Mouse (Mus musculus) neural tube, embryonic 11.5 days (tissue): ENCODE data around the gene Glrx2. TPM values are rescaled to one million over a fixed set of nuclear protein-coding genes. Genes with fewer than 3 reads are reported as not detected.

Experiments
- ATAC-seq: fragments of 200-750 bp; cut with Nextera tagmentation; 2 replicates; pipeline ENCODE4 v1.8.0; 2017; ENCODE audit warnings: moderate number of reproducible peaks, mild to moderate bottlenecking, moderate TSS enrichment, moderate library complexity; ENCODE audit not compliant: insufficient read depth, low FRiP score, low TSS enrichment
- DNase-seq: peaks from one replicate; pipeline ENCODE4 v3.0.0-alpha.2; 2015; ENCODE audit warnings: low spot score
- H3K27ac ChIP-seq: fragments of 300-500 bp; sonication (generic); 2 replicates; pipeline ENCODE4 v1.5.1; 2014; ENCODE audit warnings: low read depth, mild to moderate bottlenecking, low read length
- H3K27me3 ChIP-seq: fragments of 300-500 bp; sonication (generic); 2 replicates; pipeline ENCODE4 v1.6.1; 2014; ENCODE audit warnings: mild to moderate bottlenecking, low read length, mixed read lengths; ENCODE audit not compliant: control insufficient read depth, insufficient read depth
- H3K36me3 ChIP-seq: fragments of 300-500 bp; sonication (generic); 2 replicates; pipeline ENCODE4 v1.6.1; 2014; ENCODE audit warnings: mild to moderate bottlenecking, low read length, moderate library complexity, mixed read lengths; ENCODE audit not compliant: control insufficient read depth, insufficient read depth
- H3K4me1 ChIP-seq: fragments of 300-500 bp; sonication (generic); 2 replicates; pipeline ENCODE4 v1.6.1; 2014; ENCODE audit warnings: low read length, mixed read lengths; ENCODE audit not compliant: control insufficient read depth, insufficient read depth
- H3K4me2 ChIP-seq: fragments of 300-500 bp; sonication (generic); 2 replicates; pipeline ENCODE4 v1.6.1; 2014; ENCODE audit warnings: low read depth, mild to moderate bottlenecking, moderate library complexity
- H3K4me3 ChIP-seq: fragments of 300-500 bp; sonication (generic); 2 replicates; pipeline ENCODE4 v1.5.1; 2014; ENCODE audit warnings: low read depth, low read length
- H3K9ac ChIP-seq: fragments of 300-500 bp; sonication (generic); 2 replicates; pipeline ENCODE4 v1.6.1; 2014; ENCODE audit warnings: mild to moderate bottlenecking, low read length
- H3K9me3 ChIP-seq: fragments of 300-500 bp; sonication (generic); 2 replicates; pipeline ENCODE4 v1.6.1; 2016; ENCODE audit warnings: low read length; ENCODE audit not compliant: control insufficient read depth
- WGBS: fragments of 180-500 bp; shearing (Covaris S2); extraction: QIAGEN DNeasy Blood & Tissue Kit; methylation state at CpG from one replicate; pipeline ENCODE4 v1.1.7; 2014; 5-methylcytosine and 5-hydroxymethylcytosine counted together
- polyA plus RNA-seq: library from polyadenylated mRNA; unstranded; fragments of >200 nt; fragmentation: Nextera tagmentation; extraction: Ambion mirVana; gene quantifications from 2 replicates; pipeline ENCODE4 v1.2.1, GENCODE M21; 2014

Gene Glrx2
- polyA plus RNA-seq, 1 experiment from 2014 or later: 73.6 TPM

DNA sequence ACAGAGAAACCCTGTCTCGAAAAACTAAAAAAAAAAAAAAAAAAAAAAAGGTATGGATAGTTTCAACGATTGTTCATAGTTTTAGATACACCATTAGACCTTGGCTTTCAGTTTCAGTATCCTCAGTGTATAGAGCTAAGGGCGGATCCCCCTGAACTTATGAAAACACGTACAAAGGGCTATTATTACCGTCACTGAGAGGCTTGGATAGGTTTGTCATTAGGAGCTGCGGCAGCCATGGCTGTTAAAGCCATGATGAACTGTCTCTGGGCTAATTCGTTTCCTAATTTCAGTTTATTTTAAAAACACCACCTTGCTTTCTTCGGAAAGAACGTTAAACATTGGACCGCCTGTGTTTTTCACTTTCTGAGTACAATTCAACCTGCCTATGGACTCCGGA is 22.7 kb downstream of the Glrx2 start:
- Histone ChIP-seq H3K9ac (peak overlapping the region; percentile 83), H3K9me3 (no peaks in the 10 kb centered on the region), H3K4me1 (no peaks in the 10 kb centered on the region), H3K36me3 (no peaks in the 10 kb centered on the region), H3K4me3 (peak overlapping the region; percentile 69), H3K27me3 (no peaks in the 10 kb centered on the region), H3K27ac (0 out of 2 replicates have a peak overlapping the region, but pooled peaks have one; percentile 75), H3K4me2 (peak overlapping the region; percentile 62)
- ATAC-seq (0 out of 2 replicates have a peak, but pooled peaks have one; percentile 16), DNase-seq (no peak)
- 31% methylated on average over 11 of the region's 11 CpGs for WGBS

DNA sequence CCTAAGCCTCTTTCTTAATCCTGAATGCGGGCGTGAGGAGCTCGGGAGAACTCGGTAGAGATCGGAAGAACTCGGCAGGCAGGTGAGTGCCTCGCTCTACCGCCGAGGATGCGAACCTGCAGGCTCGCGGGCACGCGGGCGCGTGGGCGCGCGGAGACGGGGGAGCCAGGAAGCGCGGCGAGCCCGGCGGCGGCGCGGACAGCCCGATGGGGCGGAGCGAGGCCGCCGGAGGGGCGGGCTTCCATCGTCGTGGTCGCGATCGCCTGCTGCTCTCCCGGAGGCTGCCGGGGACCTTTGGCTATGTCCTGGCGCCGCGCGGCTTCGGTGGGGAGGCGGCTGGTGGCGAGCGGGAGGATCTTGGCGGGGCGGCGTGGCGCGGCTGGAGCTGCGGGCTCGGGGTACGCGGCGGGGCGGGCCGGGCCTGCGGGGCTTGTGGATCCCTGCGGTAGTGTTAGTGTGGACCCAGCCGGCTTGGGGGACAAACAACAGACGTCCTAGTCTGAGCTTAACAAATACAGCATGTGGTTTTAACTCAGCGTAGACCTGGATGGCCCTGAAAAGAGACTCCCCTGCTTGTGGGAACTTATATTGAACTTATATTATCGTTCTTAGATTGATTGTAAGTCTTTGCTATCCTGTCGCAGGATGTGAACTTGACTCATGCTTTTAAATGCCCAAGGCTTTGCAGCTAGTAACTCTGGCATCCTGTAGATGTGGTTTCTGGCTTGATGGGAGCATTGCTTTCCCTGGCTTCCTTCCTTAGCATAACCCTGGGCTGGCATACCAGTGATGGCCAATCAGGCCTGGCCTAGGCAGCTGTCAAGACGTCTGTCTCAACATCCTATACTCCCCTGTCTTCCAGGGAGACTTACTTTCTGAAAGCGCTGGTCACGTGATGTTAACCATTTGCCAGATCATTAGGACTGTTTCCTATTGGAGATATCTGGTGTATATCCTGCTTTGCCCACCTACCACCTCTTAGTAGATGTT is 23.5 kb downstream of the Glrx2 start:
- no peaks in the 10 kb centered on the region for H3K27me3 ChIP-seq
- WGBS: under 1% methylated on average over 45 of the region's 71 CpGs
- H3K9ac ChIP-seq: peak overlapping the region; percentile 83
- H3K4me3 ChIP-seq: peak overlapping the region; percentile 69
- no peaks in the 10 kb centered on the region for H3K4me1 ChIP-seq
- H3K36me3 ChIP-seq: no peaks in the 10 kb centered on the region
- no peaks in the 10 kb centered on the region for H3K9me3 ChIP-seq
- ATAC-seq: peak; percentile 92
- DNase-seq: peak; percentile 89
- H3K27ac ChIP-seq: peak overlapping the region; percentile 75
- peak overlapping the region; percentile 62 for H3K4me2 ChIP-seq

DNA sequence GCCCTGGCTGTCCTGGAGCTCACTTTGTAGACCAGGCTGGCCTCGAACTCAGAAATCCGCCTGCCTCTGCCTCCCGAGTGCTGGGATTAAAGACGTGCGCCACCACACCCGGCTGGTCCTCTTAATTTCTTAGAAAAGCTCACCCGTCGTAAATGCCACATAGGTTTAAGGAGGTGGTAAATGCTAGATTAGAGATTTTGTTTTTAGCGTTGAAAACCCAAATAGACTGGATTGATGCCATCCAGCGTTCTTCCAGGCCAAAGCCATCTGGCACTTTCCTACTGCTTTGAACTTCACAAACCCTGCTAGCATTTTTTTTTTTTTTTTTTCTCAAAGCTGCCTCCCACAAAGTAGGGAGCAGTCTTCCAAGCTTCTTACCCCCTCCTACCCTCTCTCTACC is 24.4 kb downstream of the Glrx2 start:
- no peak overlapping the region for H3K27ac ChIP-seq
- no peaks in the 10 kb centered on the region for H3K4me1 ChIP-seq
- H3K9me3 ChIP-seq: no peaks in the 10 kb centered on the region
- H3K4me2 ChIP-seq: no peak overlapping the region
- 86% methylated on average over 10 of the region's 10 CpGs for WGBS
- H3K36me3 ChIP-seq: no peaks in the 10 kb centered on the region
- ATAC-seq: no peak
- H3K4me3 ChIP-seq: no peak overlapping the region
- no peaks in the 10 kb centered on the region for H3K27me3 ChIP-seq
- DNase-seq: no peak
- H3K9ac ChIP-seq: no peak overlapping the region

DNA sequence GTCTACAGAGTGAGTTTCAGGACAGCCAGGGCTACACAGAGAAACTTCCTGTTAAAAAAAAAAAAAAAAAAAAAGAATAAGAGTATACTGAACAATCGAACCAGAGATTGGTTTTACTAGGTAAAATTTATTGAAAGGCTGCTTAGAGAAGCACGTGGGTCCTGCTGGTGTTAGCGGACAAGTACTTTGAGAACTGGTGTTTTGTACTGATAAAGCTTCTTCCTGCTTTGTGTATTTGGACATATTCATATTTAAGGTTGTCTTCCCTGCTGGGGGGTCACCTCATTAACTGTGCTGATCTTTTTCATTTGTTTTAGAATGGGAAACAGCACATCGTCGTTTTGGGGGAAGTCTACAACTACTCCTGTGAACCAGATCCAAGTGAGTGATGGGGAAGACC is 25.2 kb downstream of the Glrx2 start:
- H3K4me3 ChIP-seq: no peak overlapping the region
- H3K9me3 ChIP-seq: no peaks in the 10 kb centered on the region
- no peak for DNase-seq
- no peak overlapping the region for H3K4me2 ChIP-seq
- no peak for ATAC-seq
- H3K27ac ChIP-seq: no peak overlapping the region
- 93% methylated on average over 5 of the region's 5 CpGs for WGBS
- H3K36me3 ChIP-seq: no peaks in the 10 kb centered on the region; the same call in 1 of the 2 replicates
- no peaks in the 10 kb centered on the region for H3K4me1 ChIP-seq
- no peaks in the 10 kb centered on the region for H3K27me3 ChIP-seq
- H3K9ac ChIP-seq: no peak overlapping the region

DNA sequence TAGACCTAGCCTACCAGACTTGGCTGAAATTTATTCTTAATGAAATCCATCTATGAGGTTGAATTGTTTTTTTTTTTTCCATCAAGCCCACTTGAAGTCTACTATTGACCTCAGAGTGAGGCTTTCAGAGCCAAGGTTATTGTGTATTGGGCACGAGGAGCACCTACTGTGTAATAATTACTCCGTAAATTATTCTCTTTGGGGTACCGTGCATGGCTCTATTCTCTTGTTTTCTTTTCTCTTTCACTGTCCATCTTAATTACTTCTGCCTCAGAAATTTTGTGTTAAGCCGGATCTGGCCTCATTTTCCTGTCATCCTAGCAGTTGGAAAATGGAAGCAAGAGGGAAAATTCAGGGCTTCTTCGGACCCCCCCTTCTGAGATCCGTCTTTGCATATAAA is 26.0 kb downstream of the Glrx2 start:
- Histone ChIP-seq H3K27me3 (no peaks in the 10 kb centered on the region), H3K36me3 (no peaks in the 10 kb centered on the region; the same call in 1 of the 2 replicates), H3K9me3 (no peaks in the 10 kb centered on the region), H3K27ac (no peak overlapping the region), H3K4me2 (no peak overlapping the region), H3K4me3 (no peak overlapping the region), H3K4me1 (no peaks in the 10 kb centered on the region), H3K9ac (no peak overlapping the region)
- 60% methylated on average over 6 of the region's 6 CpGs for WGBS
- ATAC-seq: no peak
- no peak for DNase-seq

DNA sequence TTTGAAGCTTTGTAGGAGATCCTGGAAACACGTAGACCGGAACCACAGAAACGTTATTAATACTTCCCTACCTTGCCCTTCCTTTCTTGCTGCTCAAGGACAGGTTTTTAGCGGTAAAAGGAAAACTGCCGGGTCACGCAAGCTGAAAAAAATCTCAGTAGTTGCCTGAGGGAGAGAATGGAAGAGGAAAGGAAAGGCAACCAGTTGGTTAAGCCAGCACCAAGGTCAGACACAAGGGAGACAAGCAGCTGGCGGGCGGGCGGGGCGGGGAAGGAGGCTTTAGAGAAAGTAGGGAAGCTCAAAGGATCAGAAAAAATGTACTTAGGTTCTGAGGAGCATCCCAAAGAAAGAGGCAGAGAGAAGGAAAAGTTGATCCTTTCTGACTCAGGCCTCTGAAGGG is 29.7 kb downstream of the Glrx2 start:
- Histone ChIP-seq H3K36me3 (no peaks in the 10 kb centered on the region; the same call in 1 of the 2 replicates), H3K4me3 (no peak overlapping the region), H3K4me1 (no peaks in the 10 kb centered on the region), H3K4me2 (no peak overlapping the region), H3K27ac (no peak overlapping the region), H3K9ac (no peak overlapping the region), H3K9me3 (no peaks in the 10 kb centered on the region), H3K27me3 (no peaks in the 10 kb centered on the region)
- ATAC-seq: no peak
- WGBS: 90% methylated on average over 10 of the region's 10 CpGs
- DNase-seq: no peak

DNA sequence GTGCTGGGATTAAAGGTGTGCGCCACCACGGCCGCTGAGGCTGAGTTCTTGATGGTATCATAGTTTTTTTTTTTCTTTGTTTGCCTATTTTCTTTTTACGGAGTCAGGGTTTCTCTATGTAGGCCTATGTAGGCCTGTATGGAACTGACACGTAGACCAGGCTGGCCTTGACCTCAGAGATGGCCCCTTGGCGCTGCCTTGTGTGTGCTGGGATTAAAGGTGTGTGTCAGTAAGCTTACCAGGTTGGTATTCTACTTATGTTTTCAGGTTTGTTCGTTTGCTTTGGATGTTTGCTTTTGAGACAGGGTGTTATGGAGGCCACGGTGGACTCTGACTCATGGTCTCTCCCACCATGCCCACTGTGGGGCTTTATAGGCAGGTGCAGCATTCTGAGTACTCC is 46.0 kb downstream of the Glrx2 start:
- H3K9me3 ChIP-seq: no peaks in the 10 kb centered on the region
- H3K4me2 ChIP-seq: no peak overlapping the region
- 96% methylated on average over 8 of the region's 8 CpGs for WGBS
- H3K4me1 ChIP-seq: no peaks in the 10 kb centered on the region
- H3K27ac ChIP-seq: no peak overlapping the region
- H3K9ac ChIP-seq: no peak overlapping the region
- H3K27me3 ChIP-seq: no peaks in the 10 kb centered on the region
- DNase-seq (no peak), ATAC-seq (no peak)
- H3K4me3 ChIP-seq: no peak overlapping the region
- peaks cover 2% of the 10 kb centered on the region; the same call in 1 of the 2 replicates for H3K36me3 ChIP-seq

DNA sequence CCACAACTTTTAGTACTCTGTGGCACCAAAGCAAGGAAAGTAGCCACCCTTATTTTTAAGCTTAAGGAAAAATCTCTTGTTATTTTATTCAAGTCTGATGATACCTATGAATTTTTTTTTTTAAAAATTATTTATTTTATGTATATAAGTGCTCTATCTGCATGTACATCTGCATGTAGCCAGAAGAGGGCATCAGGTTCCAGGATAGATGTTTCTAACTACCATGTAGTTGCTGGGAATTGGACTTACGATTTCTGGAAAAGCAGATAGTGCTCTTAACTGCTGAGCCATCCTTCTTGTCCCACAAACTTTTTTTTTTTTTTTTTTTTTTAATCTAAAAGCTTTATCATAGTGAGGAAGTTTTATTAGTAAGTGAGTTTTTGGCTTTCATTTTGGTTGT is 48.3 kb downstream of the Glrx2 start:
- ATAC-seq (no peak), DNase-seq (no peak)
- no peak overlapping the region for H3K4me2 ChIP-seq
- H3K9ac ChIP-seq: no peak overlapping the region
- H3K27me3 ChIP-seq: no peaks in the 10 kb centered on the region
- H3K4me3 ChIP-seq: no peak overlapping the region
- H3K4me1 ChIP-seq: no peaks in the 10 kb centered on the region
- 93% methylated on average over 1 of the region's 1 CpGs for WGBS
- no peaks in the 10 kb centered on the region for H3K9me3 ChIP-seq
- H3K36me3 ChIP-seq: peaks cover 2% of the 10 kb centered on the region; the same call in 1 of the 2 replicates
- H3K27ac ChIP-seq: no peak overlapping the region

DNA sequence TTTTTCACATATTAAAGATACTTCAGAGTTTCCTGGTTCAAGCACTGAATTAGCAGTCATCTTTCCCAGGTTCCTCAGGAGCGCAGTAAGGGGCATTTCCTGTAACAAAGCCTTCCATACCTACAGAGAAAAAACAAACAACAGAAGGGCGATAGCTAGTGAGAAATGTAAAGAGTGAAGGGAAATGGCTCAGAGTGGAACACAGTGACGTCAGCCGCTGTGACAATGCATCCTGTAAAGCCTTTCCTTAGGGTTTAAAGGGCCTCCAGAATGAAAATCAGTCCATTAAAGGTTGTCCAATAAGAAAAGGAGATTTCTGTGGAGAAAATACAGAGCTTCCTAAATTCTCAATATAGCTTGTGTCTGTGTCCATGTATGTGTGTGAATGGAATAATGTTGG is 49.7 kb downstream of the Glrx2 start:
- WGBS: 89% methylated on average over 4 of the region's 4 CpGs

More for the DNA sequence above, 49.7 kb downstream of the Glrx2 start:
- Histone ChIP-seq H3K4me2 (no peak overlapping the region), H3K27ac (no peak overlapping the region), H3K9me3 (no peaks in the 10 kb centered on the region), H3K9ac (no peak overlapping the region), H3K4me1 (no peaks in the 10 kb centered on the region), H3K27me3 (no peaks in the 10 kb centered on the region), H3K36me3 (peaks cover 2% of the 10 kb centered on the region; the same call in 1 of the 2 replicates), H3K4me3 (no peak overlapping the region)
- no peak for DNase-seq
- ATAC-seq: no peak
